Mouse (Mus musculus) lung, adult 18-20 months (tissue): ENCODE results near the gene Ptprcap.

Experiments used
- DNase-seq, 2 experiments: peaks; one replicate each; pipeline ENCODE4 v3.0.0; 2022; ENCODE audit warnings: mixed read lengths in 2 of 2

Ptprcap gene

GRCm38 (mm10) chr19:4147782-4148490 lies 5.5 kb upstream of the Ptprcap start:
- DNase-seq = no peak

- peak; percentile 97 to 98 for DNase-seq
Observed at GRCm38 (mm10) chr19:4148491-4148806, 5.0 kb upstream of the Ptprcap start, which contains the start of gene Coro1b. Gene Coro1b, plus strand, starts transcription at chr19:4148619.

GRCm38 (mm10) chr19:4148819-4149218 lies 4.6 kb upstream of the Ptprcap start:
- no peak for DNase-seq

- DNase-seq = no peak
Observed at GRCm38 (mm10) chr19:4149283-4149682, 4.1 kb upstream of the Ptprcap start.

- DNase-seq = no peak
Observed at GRCm38 (mm10) chr19:4149764-4150461, 3.5 kb upstream of the Ptprcap start.

GRCm38 (mm10) chr19:4150567-4151487 lies 2.6 kb upstream of the Ptprcap start:
- no peak for DNase-seq

GRCm38 (mm10) chr19:4151488-4151860 lies 1.9 kb upstream of the Ptprcap start:
- DNase-seq = no peak

GRCm38 (mm10) chr19:4151898-4152297 lies 1.5 kb upstream of the Ptprcap start:
- DNase-seq = no peak

GRCm38 (mm10) chr19:4152445-4153231 lies 766 bp upstream of the Ptprcap start:
- no peak for DNase-seq

- peak in 1 of 2 experiments; percentile 27 for DNase-seq
Observed at GRCm38 (mm10) chr19:4154437-4155222, 1.2 kb downstream of the Ptprcap start.

GRCm38 (mm10) chr19:4155223-4156072 lies 2.0 kb downstream of the Ptprcap start:
- no peak for DNase-seq

GRCm38 (mm10) chr19:4156073-4156579 lies 2.7 kb downstream of the Ptprcap start:
- no peak for DNase-seq

GRCm38 (mm10) chr19:4156771-4157170 lies 3.4 kb downstream of the Ptprcap start:
- DNase-seq = no peak

GRCm38 (mm10) chr19:4159049-4159448 lies 5.6 kb downstream of the Ptprcap start:
- DNase-seq = no peak

GRCm38 (mm10) chr19:4162646-4163542 lies 9.5 kb downstream of the Ptprcap start, which contains the start of gene Rps6kb2:
Gene Rps6kb2, minus strand, starts transcription at chr19:4163354.
- peak; percentile 96 to 98 for DNase-seq

- DNase-seq = no peak
Observed at GRCm38 (mm10) chr19:4163543-4163887, 10.1 kb downstream of the Ptprcap start.

GRCm38 (mm10) chr19:4164100-4164499 lies 10.7 kb downstream of the Ptprcap start:
- DNase-seq = no peak

- DNase-seq = no peak
Observed at GRCm38 (mm10) chr19:4164721-4165120, 11.3 kb downstream of the Ptprcap start.
